In genomic region chr6:131604821-131605220, GRCm38 (mm10) we compare ENCODE assay signal across 15 mouse cellular contexts. TPM values are rescaled to one million over a fixed set of nuclear protein-coding genes. Genes with fewer than 3 reads are reported as not detected.
"Had no signal": no experiment of that assay in that cellular context is flagged by ENCODE, and none has a peak within 500 bp of the region (broad histone marks: within the 10 kb centered on the region; RNA-seq: fewer than 3 reads in every experiment).

No protein-coding gene starts in this region.

- DNase-seq: lung, adult 18-20 months; lung, embryonic 14.5 days; lung, postnatal 10 days; lung, postnatal 4 days; midbrain, embryonic 14.5 days; retina, postnatal 1 day; right cerebral cortex, adult 18-20 months; right cerebral cortex, postnatal 25 days; right cerebral cortex, postnatal 4 days; spleen, adult 18-20 months; thymus, adult 18-20 months; thymus, postnatal 14 days; thymus, postnatal 36 days had no signal

RNA-seq across cellular contexts. Expression of gene Tas2r130, which starts 25.9 kb away (rescaled TPM):
- total RNA-seq: megakaryocyte, adult 5-6 weeks; megakaryocyte-erythroid progenitor cell, adult 5-6 weeks had no signal

RNA-seq across cellular contexts. Expression of gene Tas2r107, which starts 55.1 kb away (rescaled TPM):
- total RNA-seq: megakaryocyte, adult 5-6 weeks; megakaryocyte-erythroid progenitor cell, adult 5-6 weeks had no signal
